Mouse (Mus musculus) liver, embryonic 13.5 days (tissue): ENCODE measurements around the gene Pank2. TPM values are rescaled to one million over a fixed set of nuclear protein-coding genes. Genes with fewer than 3 reads are reported as not detected.

Experiments used
- ATAC-seq: fragments of 200-750 bp; cut with Nextera tagmentation; 2 replicates; pipeline ENCODE4 v1.8.0; 2017; ENCODE audit warnings: low read depth, mild to moderate bottlenecking, moderate number of reproducible peaks, moderate library complexity
- DNase-seq: peaks from one replicate; pipeline ENCODE4 v3.0.0; 2022
- H3K27ac ChIP-seq: fragments of 300-500 bp; sonication (generic); 2 replicates; pipeline ENCODE4 v1.5.1; 2015; ENCODE audit warnings: moderate library complexity, mild to moderate bottlenecking, inconsistent platforms
- H3K27me3 ChIP-seq: fragments of 300-500 bp; sonication (generic); 2 replicates; pipeline ENCODE4 v1.6.1; 2015; ENCODE audit warnings: mild to moderate bottlenecking, inconsistent platforms
- H3K36me3 ChIP-seq: fragments of 300-500 bp; sonication (generic); 2 replicates; pipeline ENCODE4 v1.6.1; 2015; ENCODE audit warnings: mild to moderate bottlenecking, inconsistent platforms
- H3K4me1 ChIP-seq: fragments of 300-500 bp; sonication (generic); replicated peaks from 2 replicates; pipeline ENCODE4 v1.6.1; 2015; ENCODE audit warnings: inconsistent platforms
- H3K4me2 ChIP-seq: fragments of 300-500 bp; sonication (generic); 2 replicates; pipeline ENCODE4 v1.6.1; 2015; ENCODE audit warnings: inconsistent platforms, mild to moderate bottlenecking, moderate library complexity
- H3K4me3 ChIP-seq: fragments of 300-500 bp; sonication (generic); replicated peaks from 2 replicates; pipeline ENCODE4 v1.5.1; 2015; ENCODE audit warnings: mild to moderate bottlenecking, inconsistent platforms
- H3K9ac ChIP-seq: fragments of 300-500 bp; sonication (generic); 2 replicates; pipeline ENCODE4 v1.6.1; 2015; ENCODE audit warnings: mild to moderate bottlenecking, inconsistent platforms
- H3K9me3 ChIP-seq: fragments of 300-500 bp; sonication (generic); replicated peaks from 2 replicates; pipeline ENCODE4 v1.6.1; 2016; ENCODE audit warnings: inconsistent platforms
- WGBS: fragments of 180-500 bp; shearing (Covaris S2); methylation state at CpG from one replicate; pipeline ENCODE4 v1.1.7; 2015; ENCODE audit not compliant: insufficient replicate concordance; 5-methylcytosine and 5-hydroxymethylcytosine counted together
- polyA plus RNA-seq: library from polyadenylated mRNA; unstranded; fragments of >200 nt; fragmentation: Nextera tagmentation; extraction: Ambion mirVana; gene quantifications from 2 replicates; pipeline ENCODE4 v1.2.1, GENCODE M21; 2015

Pank2 gene
- polyA plus RNA-seq, 1 experiment from 2014 or later, result 21.9 TPM

DNA sequence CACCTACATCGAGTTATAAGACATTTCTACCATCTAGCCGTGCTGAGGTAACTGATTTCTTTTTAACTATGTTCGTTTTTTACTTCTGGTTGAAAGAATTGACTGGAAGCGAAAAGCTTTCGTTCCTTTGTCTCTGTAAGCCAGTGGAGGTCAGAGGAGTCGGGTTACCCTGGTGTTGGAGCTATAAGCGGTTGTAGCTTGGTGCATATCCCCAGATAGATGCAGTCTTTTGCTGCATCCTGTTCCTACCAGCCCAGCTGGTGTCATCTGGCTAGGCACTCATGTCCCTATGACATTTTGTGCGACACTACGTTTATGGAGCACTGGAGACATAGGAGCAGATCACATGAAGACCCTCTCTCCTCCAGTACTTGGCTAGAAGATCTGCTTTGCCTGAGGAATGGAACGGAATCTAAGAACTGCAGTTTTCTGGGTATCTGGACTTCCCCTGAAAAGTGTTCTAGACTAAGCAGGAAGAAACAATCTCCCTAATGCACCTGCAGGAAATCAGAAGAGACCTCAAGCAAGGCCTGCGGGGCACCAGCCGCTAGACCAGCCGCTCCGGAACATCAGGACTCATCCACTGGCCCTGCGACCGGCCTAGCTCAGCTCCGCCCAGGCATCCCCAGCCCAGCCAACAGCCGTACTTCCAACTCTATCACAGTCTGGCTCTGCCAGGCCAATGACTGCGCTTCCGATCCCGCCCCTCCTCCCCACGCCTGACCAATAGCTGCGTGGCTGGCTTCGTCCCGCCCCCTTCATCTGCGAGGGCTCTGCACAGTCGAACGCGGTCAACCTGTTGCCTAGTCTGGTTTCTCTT lies 28.8 kb upstream of the Pank2 start, which contains the start of gene Mavs:
Mavs (plus strand) TSS at position 757 of the 820 bp plus-strand sequence.
- Histone ChIP-seq H3K27me3 (no peaks in the 10 kb centered on the region), H3K36me3 (peaks cover 27% of the 10 kb centered on the region), H3K9me3 (no peaks in the 10 kb centered on the region), H3K9ac (peak within 1 kb of the TSS; percentile 95), H3K4me2 (peak within 1 kb of the TSS; percentile 92), H3K27ac (peak within 1 kb of the TSS; percentile 93), H3K4me1 (peaks cover 53% of the 10 kb centered on the region), H3K4me3 (peak within 1 kb of the TSS; percentile 81)
- DNase-seq, result peak; percentile 95
- WGBS, result 16% methylated on average over 29 of the region's 29 CpGs
- peak; percentile 98 for ATAC-seq

DNA sequence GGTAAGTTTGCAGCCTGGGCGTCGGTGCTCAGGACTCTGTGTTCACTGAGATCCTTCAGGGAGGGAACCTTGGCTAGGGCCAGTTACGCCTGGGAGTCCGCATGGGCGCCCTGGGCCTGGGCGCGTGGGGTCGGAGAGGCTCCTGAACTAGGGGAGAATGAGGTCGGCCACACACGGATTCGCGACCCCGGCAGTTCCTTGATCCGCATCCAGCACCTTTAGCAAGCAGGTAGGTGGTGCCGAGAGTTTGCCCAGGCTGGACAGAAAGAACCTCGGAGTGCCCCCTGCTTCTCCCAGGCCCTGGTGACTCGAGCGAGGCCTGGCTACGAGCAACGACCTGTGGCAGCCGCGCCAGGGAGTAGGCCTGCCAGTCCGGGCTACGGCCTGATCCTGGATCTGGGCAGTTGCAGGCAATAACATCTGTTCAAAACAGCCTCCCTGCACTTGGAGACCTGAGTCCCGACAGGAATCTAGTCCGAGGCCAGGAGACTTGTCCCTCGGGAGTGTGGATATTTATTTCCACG lies 28.1 kb upstream of the Pank2 start:
- ATAC-seq, result peak; percentile 28; the same call in 1 of the 2 replicates

DNA sequence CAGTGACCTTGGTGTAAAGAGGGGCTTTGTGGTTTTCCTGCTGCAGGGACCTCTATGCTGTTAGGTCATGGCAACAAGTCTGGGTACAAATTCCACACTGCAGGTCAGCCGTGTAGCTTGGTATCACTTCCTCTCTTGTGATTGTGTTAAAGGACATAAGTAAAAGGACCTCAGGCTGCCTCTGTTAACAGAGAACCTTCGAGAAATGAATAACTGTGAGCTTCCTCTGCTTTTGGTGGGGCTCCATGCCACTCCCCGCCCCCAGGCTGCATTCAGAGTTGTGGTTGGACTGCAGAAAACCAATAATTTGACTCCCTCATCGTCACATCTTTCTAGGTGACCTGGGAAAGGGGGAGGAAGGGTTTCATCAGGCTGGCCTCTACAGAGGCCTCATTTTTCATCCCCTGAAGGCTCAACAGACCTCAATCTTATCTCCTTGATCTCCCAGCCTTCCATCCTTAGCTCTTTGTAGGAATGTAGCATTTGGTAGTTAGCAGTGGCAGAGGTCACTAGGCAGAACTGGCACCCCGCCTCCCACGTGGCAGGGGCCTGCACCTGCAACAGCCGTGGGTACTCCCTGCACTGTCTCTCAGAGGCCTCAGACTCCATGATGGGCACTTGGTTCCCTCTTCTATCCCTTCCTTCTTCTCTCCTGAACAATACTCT lies 27.2 kb upstream of the Pank2 start:
- peak overlapping the region; percentile 92 for H3K4me2 ChIP-seq
- WGBS, result 42% methylated on average over 7 of the region's 7 CpGs
- peaks cover 41% of the 10 kb centered on the region for H3K36me3 ChIP-seq
- H3K27ac ChIP-seq, result peak overlapping the region; percentile 93
- H3K4me1 ChIP-seq, result peaks cover 68% of the 10 kb centered on the region
- peak overlapping the region; percentile 95 for H3K9ac ChIP-seq
- H3K4me3 ChIP-seq, result peak overlapping the region; percentile 81
- no peaks in the 10 kb centered on the region for H3K27me3 ChIP-seq
- H3K9me3 ChIP-seq, result no peaks in the 10 kb centered on the region
- DNase-seq, result peak; percentile 65
- ATAC-seq, result 0 out of 2 replicates have a peak, but pooled peaks have one; percentile 3

More for the DNA sequence above, 28.1 kb upstream of the Pank2 start:
- Histone ChIP-seq H3K9ac (peak overlapping the region; percentile 95), H3K27me3 (no peaks in the 10 kb centered on the region), H3K27ac (peak overlapping the region; percentile 93), H3K4me1 (peaks cover 59% of the 10 kb centered on the region), H3K9me3 (no peaks in the 10 kb centered on the region), H3K4me3 (peak overlapping the region; percentile 81), H3K4me2 (peak overlapping the region; percentile 92), H3K36me3 (peaks cover 34% of the 10 kb centered on the region)
- no peak for DNase-seq
- 11% methylated on average over 28 of the region's 28 CpGs for WGBS

DNA sequence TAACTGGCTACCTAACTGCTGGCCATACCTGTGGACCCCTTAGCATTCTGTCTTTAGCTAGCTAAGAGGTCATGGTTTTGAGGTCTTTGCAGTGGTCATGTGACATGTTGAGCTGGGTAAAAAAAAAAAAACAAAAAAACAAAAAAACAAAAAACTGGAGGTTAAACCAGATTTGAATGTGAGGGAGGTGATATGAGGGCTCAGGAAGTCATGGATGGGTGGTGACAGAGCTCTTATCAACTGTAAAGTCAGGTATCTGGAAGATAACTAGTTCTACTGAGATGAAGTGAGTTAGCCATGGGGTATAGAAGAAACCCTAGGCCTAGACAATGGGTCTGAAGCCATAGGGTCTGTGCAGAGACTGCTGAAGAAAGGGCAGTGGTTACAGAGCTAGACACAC lies 20.1 kb upstream of the Pank2 start:
- peaks cover 94% of the 10 kb centered on the region for H3K36me3 ChIP-seq
- H3K9me3 ChIP-seq, result no peaks in the 10 kb centered on the region
- DNase-seq (no peak), ATAC-seq (peak; percentile 29; the same call in 1 of the 2 replicates)
- H3K27me3 ChIP-seq, result no peaks in the 10 kb centered on the region
- peak overlapping the region; percentile 69 for H3K27ac ChIP-seq
- H3K4me2 ChIP-seq, result no peak overlapping the region
- no peak overlapping the region for H3K4me3 ChIP-seq
- H3K4me1 ChIP-seq, result peaks cover 66% of the 10 kb centered on the region
- H3K9ac ChIP-seq, result peak overlapping the region; percentile 14; the same call in 1 of the 2 replicates

DNA sequence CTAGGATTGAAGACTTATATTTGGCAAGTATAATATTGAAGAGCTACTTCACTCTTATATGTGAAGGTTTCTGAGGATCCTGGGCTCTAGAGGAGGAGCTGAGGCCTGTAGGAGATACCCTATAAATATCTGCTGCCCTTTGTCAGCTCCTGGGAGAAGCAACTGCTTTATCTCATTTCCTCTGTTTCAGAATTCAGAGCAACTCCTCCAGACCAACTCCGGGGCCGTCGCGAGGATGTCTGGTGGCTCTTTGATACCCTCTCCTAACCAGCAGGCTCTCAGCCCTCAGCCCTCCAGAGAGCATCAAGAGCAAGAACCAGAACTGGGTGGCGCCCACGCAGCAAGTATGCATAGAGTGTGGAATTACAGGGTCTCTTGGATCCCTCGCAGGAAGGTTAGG lies 19.4 kb upstream of the Pank2 start:
- peak; percentile 61 for ATAC-seq
- H3K4me1 ChIP-seq, result peaks cover 71% of the 10 kb centered on the region
- 28% methylated on average over 7 of the region's 7 CpGs for WGBS
- peaks cover 96% of the 10 kb centered on the region for H3K36me3 ChIP-seq
- H3K9me3 ChIP-seq, result no peaks in the 10 kb centered on the region
- no peak overlapping the region for H3K4me2 ChIP-seq
- H3K27me3 ChIP-seq, result no peaks in the 10 kb centered on the region
- peak overlapping the region; percentile 14; the same call in 1 of the 2 replicates for H3K9ac ChIP-seq
- H3K27ac ChIP-seq, result peak overlapping the region; percentile 69
- no peak for DNase-seq
- H3K4me3 ChIP-seq, result no peak overlapping the region

DNA sequence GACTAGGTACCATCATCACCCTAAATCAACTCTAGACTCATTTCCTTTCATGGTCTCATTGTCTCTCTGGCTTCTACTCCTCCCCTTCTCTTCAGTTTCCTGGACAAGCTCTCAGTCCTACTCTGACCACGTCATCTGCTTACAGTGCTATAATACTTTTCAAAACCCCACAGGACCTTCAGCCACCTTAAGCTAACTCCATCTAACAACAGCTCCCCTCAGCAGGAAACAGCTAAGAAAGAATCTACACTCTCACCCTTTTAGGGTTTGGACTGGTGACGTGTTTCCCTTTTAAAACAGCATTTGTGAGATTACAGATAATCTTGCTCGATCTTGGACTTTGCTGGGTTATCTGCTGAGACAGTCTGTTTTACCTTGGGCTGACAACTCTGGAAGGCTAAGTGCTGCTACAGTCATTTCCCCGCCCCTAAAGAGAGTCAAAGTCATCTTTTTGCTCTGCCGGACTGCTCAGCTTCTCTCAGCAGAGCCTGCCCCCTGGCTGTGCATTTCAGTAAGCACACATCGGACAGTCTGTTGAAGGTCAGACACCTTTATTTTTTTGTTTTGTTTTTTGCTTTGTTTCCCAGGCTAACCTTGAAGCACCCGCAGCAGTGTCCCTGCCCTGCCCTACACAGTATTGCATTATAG lies 8.5 kb upstream of the Pank2 start:
- no peaks in the 10 kb centered on the region for H3K27me3 ChIP-seq
- H3K9ac ChIP-seq, result peak overlapping the region; percentile 36
- no peak overlapping the region for H3K4me3 ChIP-seq
- peak overlapping the region; percentile 82 for H3K27ac ChIP-seq
- peaks cover 67% of the 10 kb centered on the region for H3K4me1 ChIP-seq
- DNase-seq (peak; percentile 75), ATAC-seq (peak; percentile 89)
- peaks cover 7% of the 10 kb centered on the region for H3K36me3 ChIP-seq
- no peaks in the 10 kb centered on the region for H3K9me3 ChIP-seq
- peak overlapping the region; percentile 33 for H3K4me2 ChIP-seq
- WGBS, result 5% methylated on average over 7 of the region's 7 CpGs

DNA sequence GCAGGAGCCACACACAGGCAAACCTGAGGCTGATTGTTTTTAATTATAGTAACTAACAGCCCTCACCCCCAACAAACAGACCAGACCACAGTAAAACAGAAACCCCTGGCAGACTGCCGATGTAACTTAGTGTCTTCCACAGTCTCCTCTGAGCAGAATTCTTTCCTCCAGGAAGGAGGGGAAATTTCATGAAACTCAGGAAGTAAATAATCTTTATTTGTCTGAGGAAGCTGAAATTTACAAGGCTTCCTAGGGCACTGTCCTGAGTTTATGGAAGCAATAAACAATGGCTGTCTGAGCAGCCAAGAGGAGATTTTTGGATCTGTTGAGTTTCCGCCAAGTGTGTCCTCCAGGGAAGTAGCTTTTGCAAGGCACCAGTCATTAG lies 8.0 kb upstream of the Pank2 start:
- no peaks in the 10 kb centered on the region for H3K27me3 ChIP-seq
- peak overlapping the region; percentile 82 for H3K27ac ChIP-seq
- H3K4me2 ChIP-seq, result peak overlapping the region; percentile 33
- peak overlapping the region; percentile 36 for H3K9ac ChIP-seq
- no peak for DNase-seq
- ATAC-seq, result no peak; the same call in 1 of the 2 replicates
- no peaks in the 10 kb centered on the region for H3K9me3 ChIP-seq
- H3K4me3 ChIP-seq, result no peak overlapping the region
- H3K4me1 ChIP-seq, result peaks cover 68% of the 10 kb centered on the region
- 50% methylated on average over 2 of the region's 2 CpGs for WGBS
- H3K36me3 ChIP-seq, result peaks cover 1% of the 10 kb centered on the region; the same call in 1 of the 2 replicates

DNA sequence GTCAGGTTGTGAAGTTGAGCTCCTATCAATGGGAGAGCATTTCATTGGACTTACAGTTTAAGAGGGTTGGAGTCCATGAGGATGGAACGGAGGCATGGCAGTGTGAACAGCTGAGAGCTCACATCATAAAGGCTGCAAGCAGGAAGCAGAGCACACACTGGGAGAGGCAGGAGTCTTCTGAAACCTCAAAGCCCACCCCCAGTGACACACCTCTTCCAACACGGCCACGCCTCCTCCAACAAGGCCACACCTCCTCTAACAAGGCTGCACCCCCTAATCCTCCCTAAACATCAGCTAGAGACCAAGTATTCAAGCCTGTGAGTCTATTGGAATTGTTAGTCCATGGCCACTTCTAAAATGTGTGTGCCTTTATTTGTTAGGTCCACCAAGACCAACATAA lies 6.6 kb upstream of the Pank2 start:
- Histone ChIP-seq H3K36me3 (no peaks in the 10 kb centered on the region), H3K4me1 (peaks cover 82% of the 10 kb centered on the region), H3K9me3 (no peaks in the 10 kb centered on the region), H3K4me3 (no peak overlapping the region), H3K27me3 (no peaks in the 10 kb centered on the region), H3K4me2 (no peak overlapping the region), H3K9ac (peak overlapping the region; percentile 15; the same call in 1 of the 2 replicates), H3K27ac (peak overlapping the region; percentile 59)
- peak; percentile 54 for DNase-seq
- 48% methylated on average over 3 of the region's 3 CpGs for WGBS
- ATAC-seq, result 0 out of 2 replicates have a peak, but pooled peaks have one; percentile 3

DNA sequence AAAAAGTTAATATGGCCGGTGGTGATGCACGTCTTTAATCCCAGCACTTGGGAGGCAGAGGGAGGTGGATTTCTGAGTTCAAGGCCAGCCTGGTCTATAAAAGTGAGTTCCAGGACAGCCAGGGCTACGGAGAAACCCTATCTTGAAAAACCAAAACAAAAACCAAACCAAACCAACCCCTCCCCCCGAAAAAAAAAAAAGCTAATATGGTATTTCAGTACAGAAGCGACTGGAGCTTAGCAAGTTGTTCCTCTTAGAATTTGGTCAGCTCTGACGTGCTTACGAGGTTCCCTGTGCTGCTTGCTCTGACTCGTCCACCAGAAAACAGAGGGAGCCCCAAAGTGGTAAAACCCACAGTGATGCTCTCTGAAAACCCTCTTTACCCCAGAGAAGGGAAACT lies 3.6 kb upstream of the Pank2 start:
- Histone ChIP-seq H3K9me3 (no peaks in the 10 kb centered on the region), H3K9ac (no peak overlapping the region), H3K27ac (0 out of 2 replicates have a peak overlapping the region, but pooled peaks have one; percentile 44), H3K4me3 (no peak overlapping the region), H3K27me3 (no peaks in the 10 kb centered on the region), H3K36me3 (no peaks in the 10 kb centered on the region), H3K4me2 (no peak overlapping the region), H3K4me1 (peaks cover 76% of the 10 kb centered on the region)
- DNase-seq (no peak), ATAC-seq (no peak)
- WGBS, result 65% methylated on average over 8 of the region's 8 CpGs

DNA sequence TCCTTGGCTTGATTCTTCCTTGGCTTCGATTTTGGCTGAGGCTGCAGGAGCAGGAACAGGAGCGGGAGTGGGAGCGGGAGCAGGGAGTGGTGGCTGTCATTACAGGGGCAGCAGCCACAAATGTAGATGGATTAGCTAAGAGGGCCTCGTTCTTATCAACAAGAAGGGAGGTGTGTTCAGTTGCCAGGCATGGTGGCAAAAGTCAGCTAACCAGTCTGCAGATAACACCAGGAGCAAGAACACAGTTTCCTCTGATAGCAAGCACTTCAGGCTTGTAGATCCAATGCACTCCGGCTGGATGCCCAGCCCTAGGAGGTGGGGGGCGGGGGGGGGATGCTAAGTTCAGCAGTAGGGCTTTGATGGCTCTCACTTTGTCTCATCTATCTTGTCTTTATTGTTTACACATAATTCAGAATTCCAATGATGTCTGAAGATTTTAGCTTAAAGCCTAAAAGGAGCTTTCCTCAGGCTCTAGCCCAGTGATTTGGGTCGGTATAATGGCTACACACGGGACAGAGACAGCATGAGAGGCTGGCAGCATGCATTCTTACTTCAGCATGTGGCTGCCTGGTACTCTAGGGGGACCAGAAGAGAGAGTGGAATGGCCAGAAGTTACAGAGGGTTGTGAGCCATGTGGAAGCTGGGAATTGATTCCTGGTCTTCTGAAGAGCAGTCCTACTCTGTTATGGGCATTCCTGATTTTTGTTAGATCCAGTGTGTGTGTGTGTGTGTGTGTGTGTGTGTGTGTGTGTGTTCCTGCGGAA lies 1.6 kb upstream of the Pank2 start:
- H3K27ac ChIP-seq, result peak overlapping the region; percentile 97
- peak; percentile 66 for DNase-seq
- peak overlapping the region; percentile 84 for H3K4me3 ChIP-seq
- H3K4me1 ChIP-seq, result peaks cover 74% of the 10 kb centered on the region
- no peaks in the 10 kb centered on the region for H3K9me3 ChIP-seq
- peak overlapping the region; percentile 80 for H3K4me2 ChIP-seq
- WGBS, result 23% methylated on average over 9 of the region's 9 CpGs
- no peaks in the 10 kb centered on the region for H3K36me3 ChIP-seq
- H3K9ac ChIP-seq, result peak overlapping the region; percentile 69
- no peaks in the 10 kb centered on the region for H3K27me3 ChIP-seq
- ATAC-seq, result peak; percentile 58
